17 mouse cellular contexts compared by ENCODE assay signal in genomic region chr19:30162808-30163207, GRCm38 (mm10).
"Had no signal": no experiment of that assay in that cellular context is flagged by ENCODE, and none has a peak within 500 bp of the region (broad histone marks: within the 10 kb centered on the region; RNA-seq: fewer than 3 reads in every experiment).

No protein-coding gene starts in this region.

- H3K27ac ChIP-seq: layer of hippocampus, adult 2 months; limb, embryonic 12.5 days; liver, embryonic 12.5 days; lung, embryonic 15.5 days; macrophage; midbrain, embryonic 12.5 days; neural tube, embryonic 13.5 days had no signal

- H3K4me3 ChIP-seq: layer of hippocampus, adult 2 months; limb, embryonic 12.5 days; liver, embryonic 12.5 days; lung, embryonic 15.5 days; megakaryocyte, embryonic 14.5 days; midbrain, embryonic 12.5 days; neural tube, embryonic 13.5 days had no signal

- H3K4me1 ChIP-seq: liver, embryonic 12.5 days; lung, embryonic 15.5 days; megakaryocyte, embryonic 14.5 days had no signal

- H3K9me3 ChIP-seq: limb, embryonic 12.5 days; liver, embryonic 12.5 days; lung, embryonic 15.5 days; megakaryocyte, embryonic 14.5 days; midbrain, embryonic 12.5 days; neural tube, embryonic 13.5 days had no signal

- H3K27me3 ChIP-seq: limb, embryonic 12.5 days; liver, embryonic 12.5 days; lung, embryonic 15.5 days; midbrain, embryonic 12.5 days; neural tube, embryonic 13.5 days had no signal

- DNase-seq: lung, postnatal 14 days; retina, postnatal 1 day; right cerebral cortex, postnatal 4 days; spleen, adult 18-20 months; thymus, postnatal 14 days had no signal

- H3K9ac ChIP-seq: limb, embryonic 12.5 days; liver, embryonic 12.5 days; lung, embryonic 15.5 days; midbrain, embryonic 12.5 days; neural tube, embryonic 13.5 days had no signal

- H3K4me2 ChIP-seq: limb, embryonic 12.5 days; liver, embryonic 12.5 days; lung, embryonic 15.5 days; midbrain, embryonic 12.5 days; neural tube, embryonic 13.5 days had no signal

- H3K36me3 ChIP-seq: limb, embryonic 12.5 days; liver, embryonic 12.5 days; lung, embryonic 15.5 days; midbrain, embryonic 12.5 days; neural tube, embryonic 13.5 days had no signal

- ATAC-seq: hindbrain, embryonic 16.5 days; inflammation-experienced regulatory T-cells, adult 6 months; intestine, postnatal 0 days; liver, embryonic 12.5 days; midbrain, embryonic 16.5 days had no signal
